Mouse (Mus musculus) heart, adult 2 months (tissue): ENCODE results near the gene Pou3f3.

Source experiments
- CTCF ChIP-seq: fragments of 200-600 bp; IDR thresholded peaks from 2 replicates; pipeline ENCODE4 v1.8.1; 2022; ENCODE audit warnings: antibody characterized with exemption, mild to moderate bottlenecking, moderate library complexity
- POLR2A ChIP-seq: fragments of 200-500 bp; IDR thresholded peaks from 2 replicates; pipeline ENCODE4 v1.6.1; 2011; ENCODE audit warnings: mild to moderate bottlenecking, low read depth, low read length, control low read depth; ENCODE audit not compliant: insufficient read depth

DNA sequence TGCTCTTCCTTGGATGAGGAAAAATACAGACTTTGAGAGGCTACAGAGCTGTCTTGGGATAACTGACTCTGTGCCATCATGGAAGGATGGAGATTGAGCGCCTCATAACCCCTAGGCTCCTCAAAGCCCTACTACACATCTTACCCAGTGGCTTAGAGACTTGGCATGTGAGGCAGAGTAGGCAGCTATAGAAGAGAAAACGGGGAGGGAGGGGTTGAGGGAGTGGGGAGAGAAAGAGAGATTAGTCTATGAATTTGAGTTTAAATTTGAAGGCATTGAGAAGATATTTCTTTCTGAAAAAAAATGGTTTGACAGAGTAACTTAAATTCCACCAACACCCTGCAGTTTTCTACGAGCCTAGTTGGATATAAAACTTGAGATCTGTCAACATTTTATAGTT is 14.9 kb upstream of the Pou3f3 start:
- TF ChIP-seq CTCF (no peak), POLR2A (no peak)
